Mouse (Mus musculus) mouse embryonic stem cell (cell line): ENCODE measurements at regions not wholly inside any gene's neighbourhood (a gene's known extent, or its start where the extent isn't known, plus 50 kb on each side); places are given as distances from the start of the nearest gene placed in this dataset.

Experiments used
- in situ Hi-C, 2 experiments: fragments of 300-500 bp; cut with MboI; formaldehyde crosslinking; loops; 1 replicate in 1 of 2; 3 replicates in 1 of 2; pipeline ENCODE4 v1.14.3; 2019 to 2020; ENCODE audit warnings: low sequenced_read_pairs in 2 of 2, low pct_unique_long_range_greater_than_20kb in 1 of 2, mixed read lengths in 1 of 2; ENCODE audit not compliant: unreplicated experiment in 1 of 2

- in situ Hi-C loops = no loop called here
Measured at GRCm38 (mm10) chr10:19485537-19486135, 106.1 kb upstream of the Ifngr1 start.

- in situ Hi-C loops = no loop called here
Measured at GRCm38 (mm10) chr10:19490500-19490899, 101.2 kb upstream of the Ifngr1 start.

- in situ Hi-C loops = no loop called here
Measured at GRCm38 (mm10) chr10:19491513-19492380, 100.0 kb upstream of the Ifngr1 start.

- in situ Hi-C loops = no loop called here
Measured at GRCm38 (mm10) chr10:19494461-19495105, 97.2 kb upstream of the Ifngr1 start.

GRCm38 (mm10) chr10:19498112-19498511, 93.6 kb upstream of the Ifngr1 start:
- in situ Hi-C loops = no loop called here

- in situ Hi-C loops = loop anchor here in 1 of 2 experiments (25.0 kb wide), 1 partner anchor 266 kb away; no protein-coding TSS in a partner anchor
Measured at GRCm38 (mm10) chr10:19502874-19503273, 88.9 kb upstream of the Ifngr1 start.

GRCm38 (mm10) chr10:19503846-19504765, 87.6 kb upstream of the Ifngr1 start:
- in situ Hi-C loops = loop anchor here in 1 of 2 experiments (25.0 kb wide), 1 partner anchor 267 kb away; no protein-coding TSS in a partner anchor

GRCm38 (mm10) chr10:19505174-19505573, 86.6 kb upstream of the Ifngr1 start:
- in situ Hi-C loops = loop anchor here in 1 of 2 experiments (25.0 kb wide), 1 partner anchor 268 kb away; no protein-coding TSS in a partner anchor

GRCm38 (mm10) chr10:19505979-19506378, 85.8 kb upstream of the Ifngr1 start:
- in situ Hi-C loops = loop anchor here in 1 of 2 experiments (25.0 kb wide), 1 partner anchor 269 kb away; no protein-coding TSS in a partner anchor

GRCm38 (mm10) chr10:19506434-19506833, 85.3 kb upstream of the Ifngr1 start:
- in situ Hi-C loops = loop anchor here in 1 of 2 experiments (25.0 kb wide), 1 partner anchor 269 kb away; no protein-coding TSS in a partner anchor

GRCm38 (mm10) chr10:19508221-19508745, 83.5 kb upstream of the Ifngr1 start:
- in situ Hi-C loops = loop anchor here in 1 of 2 experiments (25.0 kb wide), 1 partner anchor 271 kb away; no protein-coding TSS in a partner anchor

GRCm38 (mm10) chr10:19510047-19510446, 81.7 kb upstream of the Ifngr1 start:
- in situ Hi-C loops = loop anchor here in 1 of 2 experiments (25.0 kb wide), 1 partner anchor 273 kb away; no protein-coding TSS in a partner anchor

GRCm38 (mm10) chr10:19514366-19514765, 77.4 kb upstream of the Ifngr1 start:
- in situ Hi-C loops = loop anchor here in 1 of 2 experiments (25.0 kb wide), 1 partner anchor 277 kb away; no protein-coding TSS in a partner anchor

GRCm38 (mm10) chr10:19514837-19515236, 76.9 kb upstream of the Ifngr1 start:
- in situ Hi-C loops = loop anchor here in 1 of 2 experiments (25.0 kb wide), 1 partner anchor 278 kb away; no protein-coding TSS in a partner anchor

- in situ Hi-C loops = loop anchor here in 1 of 2 experiments (25.0 kb wide), 1 partner anchor 279 kb away; no protein-coding TSS in a partner anchor
Measured at GRCm38 (mm10) chr10:19516011-19516410, 75.7 kb upstream of the Ifngr1 start.

- in situ Hi-C loops = loop anchor here in 1 of 2 experiments (25.0 kb wide), 1 partner anchor 280 kb away; no protein-coding TSS in a partner anchor
Measured at GRCm38 (mm10) chr10:19517093-19517492, 74.7 kb upstream of the Ifngr1 start.

- in situ Hi-C loops = loop anchor here in 1 of 2 experiments (25.0 kb wide), 1 partner anchor 281 kb away; no protein-coding TSS in a partner anchor
Measured at GRCm38 (mm10) chr10:19518763-19519162, 73.0 kb upstream of the Ifngr1 start.
